Mouse (Mus musculus) CH12.LX (cell line): ENCODE measurements around the gene Cort.

Experiments
- CTCF ChIP-seq, 2 experiments: IDR thresholded peaks in 1 of 2; conservative IDR thresholded peaks in 1 of 2; 2 replicates each; pipeline ENCODE4 v1.5.1; 2011 to 2012; ENCODE audit warnings: low read depth in 2 of 2, low read length in 2 of 2, improper control_type of control experiment in 1 of 2, inconsistent platforms in 1 of 2, mild to moderate bottlenecking in 1 of 2, moderate library complexity in 1 of 2
- ELF1 ChIP-seq: IDR thresholded peaks from 2 replicates; pipeline ENCODE4 v1.6.1; 2014; ENCODE audit warnings: low read depth, mild to moderate bottlenecking, inconsistent platforms, low read length, improper control_type of control experiment
- EP300 ChIP-seq: IDR thresholded peaks from 2 replicates; pipeline ENCODE4 v1.6.1; 2011; ENCODE audit warnings: low read length, improper control_type of control experiment
- GABPA ChIP-seq: IDR thresholded peaks from 2 replicates; pipeline ENCODE4 v1.6.1; 2012; ENCODE audit warnings: low read depth, low read length, improper control_type of control experiment, inconsistent platforms; ENCODE audit not compliant: insufficient replicate concordance
- JUN ChIP-seq: IDR thresholded peaks from 2 replicates; pipeline ENCODE4 v1.6.1; 2011; ENCODE audit warnings: low read depth, mild to moderate bottlenecking, low read length, improper control_type of control experiment, moderate library complexity; ENCODE audit not compliant: insufficient read depth
- JUND ChIP-seq: conservative IDR thresholded peaks from 2 replicates; pipeline ENCODE4 v1.6.1; 2011; ENCODE audit warnings: low read depth, low read length, improper control_type of control experiment
- MAX ChIP-seq: IDR thresholded peaks from 2 replicates; pipeline ENCODE4 v1.6.1; 2011; ENCODE audit warnings: low read length, improper control_type of control experiment
- POLR2A ChIP-seq: IDR thresholded peaks from 2 replicates; pipeline ENCODE4 v1.6.1; 2011; ENCODE audit warnings: low read depth, mild to moderate bottlenecking, improper control_type of control experiment, low read length
- SMC3 ChIP-seq: IDR thresholded peaks from 2 replicates; pipeline ENCODE4 v1.6.1; 2011; ENCODE audit warnings: low read depth, low read length, improper control_type of control experiment
- TBP ChIP-seq: conservative IDR thresholded peaks from 2 replicates; pipeline ENCODE4 v1.6.1; 2011; ENCODE audit warnings: low read depth, low read length, improper control_type of control experiment

DNA sequence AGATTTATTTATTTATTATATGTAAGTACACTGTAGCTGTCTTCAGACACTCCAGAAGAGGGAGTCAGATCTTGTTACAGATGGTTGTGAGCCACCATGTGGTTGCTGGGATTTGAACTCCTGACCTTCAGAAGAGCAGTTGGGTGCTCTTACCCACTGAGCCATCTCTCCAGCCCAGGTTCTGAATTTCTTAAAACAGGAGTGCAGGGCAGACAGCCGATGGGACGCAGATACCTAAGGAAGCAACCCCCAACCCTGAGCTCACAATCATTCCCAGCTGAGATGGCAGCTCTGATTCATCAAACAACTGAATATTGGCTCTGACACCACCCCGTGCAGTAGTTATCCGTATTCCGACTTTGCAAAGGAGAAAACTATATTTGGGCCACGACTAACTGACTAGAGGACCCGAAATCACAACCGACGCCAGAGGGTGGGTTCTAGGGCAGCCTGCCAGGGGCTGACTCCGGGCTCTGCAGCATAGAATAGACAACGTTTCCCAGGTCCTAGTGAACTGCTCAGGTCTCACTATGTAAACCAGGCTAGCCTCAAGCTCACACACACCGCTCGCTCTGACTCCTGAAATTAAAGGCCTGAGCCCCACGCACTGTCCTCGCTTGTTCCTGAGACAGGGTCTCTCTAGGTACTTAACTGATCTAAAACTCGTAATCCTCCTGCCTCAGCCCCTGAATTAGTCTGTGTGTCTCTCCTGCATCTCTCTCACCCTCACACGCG lies 9.7 kb upstream of the Cort start:
- TF ChIP-seq MAX (no peak), EP300 (no peak), CTCF (conservative IDR thresholded peaks at IDR 0.05 in 1 of 2, IDR thresholded peaks at IDR 0.05 in 1 of 2; ENCODE audit: low read depth in 2 of 2, low read length in 2 of 2) (no peak), SMC3 (no peak), TBP (peak; percentile 87), GABPA (no peak), JUND (no peak), ELF1 (no peak), POLR2A (no peak), JUN (no peak)
